Mouse (Mus musculus): ENCODE results near the gene Mettl26. TPM values are rescaled to one million over a fixed set of nuclear protein-coding genes. Genes with fewer than 3 reads are reported as not detected.

The Mettl26 gene
- polyA plus RNA-seq, 1 experiment, result 76.5 TPM

- TF ChIP-seq POLR2A (IDR thresholded peaks at IDR 0.05; ENCODE audit: extremely low read depth, insufficient read depth, low read length) (no peak), CTCF (IDR thresholded peaks at IDR 0.05; ENCODE audit: extremely low read depth, insufficient read depth, low read length) (no peak)
- H3K4me3 ChIP-seq (ENCODE audit: insufficient read depth, low read length), result peak overlapping the region; percentile 85
- H3K4me1 ChIP-seq (ENCODE audit: control insufficient read depth, insufficient read depth, low read length), result peaks cover 5% of the 10 kb centered on the region
- peak overlapping the region; percentile 82 for H3K27ac ChIP-seq (ENCODE audit: insufficient read depth, low read length)
Measured at GRCm38 (mm10) chr17:25843636-25844395, 31.1 kb upstream of the Mettl26 start.

DNA sequence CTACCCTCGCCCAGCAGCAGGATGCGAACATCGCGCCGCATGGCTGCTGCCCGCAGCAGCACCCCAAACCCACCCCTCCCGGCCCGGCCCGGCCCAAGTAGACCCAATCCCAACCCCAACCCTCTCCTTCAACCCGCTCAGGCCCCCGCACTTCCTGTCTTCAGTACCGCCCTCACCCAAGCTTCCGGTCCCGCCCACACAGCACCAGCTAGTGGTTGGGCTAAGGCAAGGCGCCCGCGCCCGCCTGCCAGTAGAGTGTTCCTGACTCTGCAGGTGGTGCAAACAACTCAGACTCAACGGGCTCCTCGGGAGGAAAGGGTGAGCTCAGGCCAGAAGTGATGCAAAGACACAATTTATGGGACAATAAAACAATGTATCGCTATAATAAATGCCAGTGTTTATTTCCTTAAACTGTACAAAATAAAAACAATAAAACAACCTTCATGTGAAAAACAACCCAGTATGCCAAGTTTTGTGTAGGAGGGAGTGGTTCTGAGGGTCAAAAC lies 30.4 kb upstream of the Mettl26 start, which contains the start of gene Rhot2:
TSS of gene Rhot2 (minus strand) at position 456 of the 506 bp plus-strand sequence.
- peaks cover 5% of the 10 kb centered on the region for H3K4me1 ChIP-seq (ENCODE audit: control insufficient read depth, insufficient read depth, low read length)
- TF ChIP-seq POLR2A (IDR thresholded peaks at IDR 0.05; ENCODE audit: extremely low read depth, insufficient read depth, low read length), result peak; percentile 71; the same call in 1 of the 2 replicates
- no peak for TF ChIP-seq CTCF (IDR thresholded peaks at IDR 0.05; ENCODE audit: extremely low read depth, insufficient read depth, low read length)
- peak within 1 kb of the TSS; percentile 85 for H3K4me3 ChIP-seq (ENCODE audit: insufficient read depth, low read length)
- peak within 1 kb of the TSS; percentile 82 for H3K27ac ChIP-seq (ENCODE audit: insufficient read depth, low read length)

DNA sequence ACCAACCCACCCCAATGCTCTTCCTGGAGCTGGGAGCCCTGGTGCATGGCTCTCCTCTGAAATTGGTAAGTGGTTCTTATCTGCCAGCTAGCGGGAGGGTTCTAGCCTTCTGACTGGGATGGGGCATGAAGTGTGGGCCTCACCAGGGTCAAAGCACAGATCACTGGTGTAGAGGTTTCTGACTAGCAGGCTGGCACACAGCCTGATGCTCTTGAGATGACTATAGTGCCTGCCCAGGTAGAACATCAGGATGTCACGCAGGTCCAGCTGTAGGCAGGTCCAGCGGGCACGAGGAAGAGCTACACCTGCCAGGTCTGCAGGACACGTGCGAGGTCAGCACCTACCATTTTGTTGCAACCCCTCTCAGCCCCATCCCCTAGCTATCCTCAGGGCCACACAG lies 14.6 kb upstream of the Mettl26 start:
- TF ChIP-seq CTCF (IDR thresholded peaks at IDR 0.05; ENCODE audit: extremely low read depth, insufficient read depth, low read length) (no peak), POLR2A (IDR thresholded peaks at IDR 0.05; ENCODE audit: extremely low read depth, insufficient read depth, low read length) (no peak)
- Histone ChIP-seq H3K4me1 (ENCODE audit: control insufficient read depth, insufficient read depth, low read length) (peaks cover 3% of the 10 kb centered on the region; the same call in 1 of the 2 replicates), H3K4me3 (ENCODE audit: insufficient read depth, low read length) (peak overlapping the region; percentile 57), H3K27ac (ENCODE audit: insufficient read depth, low read length) (no peak overlapping the region)

GRCm38 (mm10) chr17:25860832-25861703 lies 13.8 kb upstream of the Mettl26 start, which contains the start of gene Wdr90:
Gene Wdr90, minus strand, starts transcription at chr17:25861501.
- peak within 1 kb of the TSS; percentile 88 for H3K27ac ChIP-seq (ENCODE audit: insufficient read depth, low read length)
- H3K4me3 ChIP-seq (ENCODE audit: insufficient read depth, low read length), result peak within 1 kb of the TSS; percentile 57
- H3K4me1 ChIP-seq (ENCODE audit: control insufficient read depth, insufficient read depth, low read length), result peaks cover 3% of the 10 kb centered on the region; the same call in 1 of the 2 replicates
- peak; percentile 93 for TF ChIP-seq POLR2A (IDR thresholded peaks at IDR 0.05; ENCODE audit: extremely low read depth, insufficient read depth, low read length)
- TF ChIP-seq CTCF (IDR thresholded peaks at IDR 0.05; ENCODE audit: extremely low read depth, insufficient read depth, low read length), result no peak

DNA sequence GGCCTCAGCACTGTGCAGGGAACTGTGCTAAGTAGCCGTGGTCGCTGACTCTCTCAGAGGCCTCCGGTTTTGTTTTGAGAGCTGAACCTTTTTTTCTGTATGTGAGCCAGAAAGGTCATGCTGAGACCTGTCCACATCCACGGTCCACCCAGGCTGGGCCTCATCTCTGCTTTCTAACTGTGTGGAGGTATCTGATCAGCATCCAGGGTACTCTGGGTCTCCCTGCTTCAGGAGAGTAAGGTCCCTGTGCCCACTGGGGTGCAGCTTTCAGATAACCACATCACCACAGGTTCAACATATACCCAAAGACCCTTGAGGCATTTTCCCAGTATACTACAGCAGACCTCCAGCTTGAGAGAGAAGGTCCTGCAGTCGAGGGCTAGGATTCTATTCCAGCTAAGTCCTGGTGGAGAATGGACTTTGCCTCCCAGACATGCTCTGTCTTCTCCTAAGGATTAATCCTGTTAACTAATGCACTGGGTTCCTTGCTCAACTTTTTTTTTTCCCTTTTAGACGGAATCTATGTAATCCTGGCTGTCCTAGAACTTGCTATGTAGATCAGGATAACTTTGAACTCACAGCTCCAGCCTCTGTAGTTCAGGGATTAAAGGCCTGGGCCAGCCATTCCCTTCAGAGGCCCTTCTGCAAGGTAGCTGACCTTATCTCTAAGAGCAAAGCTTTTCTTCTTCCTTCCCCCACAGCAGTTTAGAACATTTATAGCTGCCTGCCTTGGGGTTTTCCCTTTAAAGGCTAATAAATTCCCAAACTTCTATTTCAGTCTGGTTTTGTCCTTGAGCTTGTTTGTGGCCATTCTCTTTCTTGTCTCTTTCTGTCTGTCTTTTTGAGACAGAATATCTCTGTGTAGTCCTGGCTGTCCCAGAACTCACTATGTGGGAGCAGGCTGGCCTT lies 12.9 kb upstream of the Mettl26 start:
- no peak for TF ChIP-seq CTCF (IDR thresholded peaks at IDR 0.05; ENCODE audit: extremely low read depth, insufficient read depth, low read length)
- no peak for TF ChIP-seq POLR2A (IDR thresholded peaks at IDR 0.05; ENCODE audit: extremely low read depth, insufficient read depth, low read length)
- Histone ChIP-seq H3K4me3 (ENCODE audit: insufficient read depth, low read length) (peak overlapping the region; percentile 57), H3K27ac (ENCODE audit: insufficient read depth, low read length) (peak overlapping the region; percentile 88), H3K4me1 (ENCODE audit: control insufficient read depth, insufficient read depth, low read length) (peaks cover 3% of the 10 kb centered on the region)

GRCm38 (mm10) chr17:25863681-25864080 lies 11.2 kb upstream of the Mettl26 start:
- TF ChIP-seq CTCF (IDR thresholded peaks at IDR 0.05; ENCODE audit: extremely low read depth, insufficient read depth, low read length) (no peak), POLR2A (IDR thresholded peaks at IDR 0.05; ENCODE audit: extremely low read depth, insufficient read depth, low read length) (no peak)
- no peak overlapping the region for H3K27ac ChIP-seq (ENCODE audit: insufficient read depth, low read length)
- peaks cover 6% of the 10 kb centered on the region for H3K4me1 ChIP-seq (ENCODE audit: control insufficient read depth, insufficient read depth, low read length)
- no peak overlapping the region for H3K4me3 ChIP-seq (ENCODE audit: insufficient read depth, low read length)

DNA sequence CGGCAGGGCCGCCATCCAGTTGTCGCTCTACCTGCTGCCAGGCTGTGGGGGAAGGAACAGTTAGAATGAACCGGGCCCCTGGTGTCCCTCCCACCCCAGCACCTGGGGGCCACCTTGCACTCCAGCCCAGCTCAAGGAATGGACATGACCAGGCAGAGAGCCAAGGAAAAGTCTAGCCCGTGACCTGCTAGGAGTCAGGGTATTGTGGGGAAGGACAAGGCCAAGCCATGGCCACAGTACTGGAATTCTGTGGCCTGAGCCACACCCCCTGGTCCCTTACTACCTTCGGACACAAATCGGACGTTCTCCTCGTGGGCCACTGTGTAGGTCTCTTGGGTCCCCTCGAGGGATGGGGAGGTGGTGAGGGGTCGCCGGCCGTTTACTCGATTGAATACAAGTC lies 10.6 kb upstream of the Mettl26 start:
- TF ChIP-seq POLR2A (IDR thresholded peaks at IDR 0.05; ENCODE audit: extremely low read depth, insufficient read depth, low read length) (no peak), CTCF (IDR thresholded peaks at IDR 0.05; ENCODE audit: extremely low read depth, insufficient read depth, low read length) (no peak)
- Histone ChIP-seq H3K27ac (ENCODE audit: insufficient read depth, low read length) (no peak overlapping the region), H3K4me3 (ENCODE audit: insufficient read depth, low read length) (no peak overlapping the region), H3K4me1 (ENCODE audit: control insufficient read depth, insufficient read depth, low read length) (peaks cover 6% of the 10 kb centered on the region)

DNA sequence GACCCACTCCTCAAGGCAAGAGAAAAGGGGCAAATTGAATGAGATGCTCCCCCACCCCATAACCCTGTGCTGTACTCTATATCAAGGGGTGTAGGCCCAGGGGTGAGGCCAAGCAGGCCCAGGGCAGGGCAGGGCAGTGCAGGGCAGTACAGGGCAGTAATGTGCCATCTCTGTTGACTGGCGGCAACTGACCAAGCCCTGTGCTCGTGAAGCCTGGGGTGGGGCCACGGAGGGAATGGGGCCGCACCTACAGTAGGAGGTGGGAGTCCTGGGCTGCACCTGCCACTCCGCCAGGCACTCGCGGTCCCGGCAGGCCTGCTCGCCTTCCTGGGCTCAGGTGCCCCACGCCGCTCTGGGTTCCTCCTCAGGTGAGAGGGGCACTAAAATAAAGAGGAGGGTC lies 9.6 kb upstream of the Mettl26 start:
- no peak for TF ChIP-seq CTCF (IDR thresholded peaks at IDR 0.05; ENCODE audit: extremely low read depth, insufficient read depth, low read length)
- TF ChIP-seq POLR2A (IDR thresholded peaks at IDR 0.05; ENCODE audit: extremely low read depth, insufficient read depth, low read length), result no peak
- no peak overlapping the region for H3K27ac ChIP-seq (ENCODE audit: insufficient read depth, low read length)
- H3K4me1 ChIP-seq (ENCODE audit: control insufficient read depth, insufficient read depth, low read length), result peaks cover 6% of the 10 kb centered on the region
- H3K4me3 ChIP-seq (ENCODE audit: insufficient read depth, low read length), result no peak overlapping the region
